Mouse (Mus musculus) bone marrow, adult 2 months (tissue): ENCODE measurements around the gene Retreg3.

Experiments used
- CTCF ChIP-seq: fragments of 200-500 bp; IDR thresholded peaks from 2 replicates; pipeline ENCODE4 v1.5.1; 2011; ENCODE audit warnings: low read length, control low read depth; ENCODE audit not compliant: control insufficient read depth, insufficient read depth
- POLR2A ChIP-seq: fragments of 200-500 bp; IDR thresholded peaks from 2 replicates; pipeline ENCODE4 v1.6.1; 2011; ENCODE audit warnings: low read depth, mild to moderate bottlenecking, control low read depth, low read length, borderline replicate concordance; ENCODE audit not compliant: control insufficient read depth

DNA sequence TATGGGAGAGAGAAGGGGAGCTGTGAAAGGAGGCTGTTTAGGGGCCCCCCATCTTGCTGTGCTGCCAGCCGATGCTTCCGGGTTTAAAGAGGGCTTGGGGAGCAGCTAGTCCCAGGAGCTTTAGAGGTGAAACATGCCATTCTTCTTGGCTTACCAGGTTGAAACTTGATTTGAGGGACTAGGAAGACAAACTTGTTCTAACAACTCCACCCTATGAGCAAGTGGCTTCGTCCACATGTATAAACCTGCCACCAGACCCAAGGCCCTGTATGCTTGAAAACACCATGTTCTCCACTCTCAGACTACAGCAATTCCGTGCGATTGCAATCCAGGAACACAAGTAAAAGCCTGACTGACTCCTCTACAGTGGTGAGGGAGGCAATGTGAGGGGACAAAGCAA lies 16.7 kb downstream of the Retreg3 start:
- TF ChIP-seq CTCF (no peak), POLR2A (no peak)
